Mouse (Mus musculus) Muller cell, postnatal 12 days (primary cell): ENCODE measurements around the gene Krt42.
A peak's percentile ranks its signal among the peaks of the same experiment; 100 is the strongest.
"Not testable (repeated sequence)": the region's sequence is repeated elsewhere in the genome, so short reads cannot be mapped to it uniquely, and the experiment has no call there.

ENCODE experiments used
- DNase-seq: peaks from one replicate; pipeline ENCODE4 v3.0.0-alpha.2; 2015; ENCODE audit errors: inconsistent ontology term

Gene Krt42

DNA sequence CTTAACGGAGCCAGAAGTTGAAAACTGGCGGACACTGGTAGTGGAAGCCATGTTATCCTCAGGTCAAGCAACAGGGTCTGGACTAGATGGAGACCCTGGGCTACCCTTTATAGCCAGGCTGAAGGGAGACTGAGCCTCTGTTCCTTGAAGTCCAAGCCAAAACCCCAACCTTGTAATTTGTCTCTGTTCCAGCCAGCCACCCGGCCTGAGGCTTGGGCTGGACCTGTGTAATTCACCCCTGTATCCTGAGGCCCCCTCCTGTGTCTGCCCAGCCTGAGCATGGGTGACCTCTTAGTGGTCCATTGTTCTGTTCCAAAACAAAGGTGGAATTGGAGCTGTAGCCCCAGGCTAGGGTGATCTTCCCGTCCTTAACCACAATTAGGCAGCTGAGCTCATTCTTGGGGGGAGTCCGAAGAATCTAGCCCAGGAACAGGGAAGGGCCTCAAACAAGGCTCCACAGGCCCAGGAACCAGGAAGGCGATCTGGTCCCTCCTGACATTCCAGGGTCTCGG lies at the start of gene Krt42:
Gene Krt42, minus strand, starts transcription at position 51 of the 512 bp plus-strand sequence.
- DNase-seq = no peak

DNA sequence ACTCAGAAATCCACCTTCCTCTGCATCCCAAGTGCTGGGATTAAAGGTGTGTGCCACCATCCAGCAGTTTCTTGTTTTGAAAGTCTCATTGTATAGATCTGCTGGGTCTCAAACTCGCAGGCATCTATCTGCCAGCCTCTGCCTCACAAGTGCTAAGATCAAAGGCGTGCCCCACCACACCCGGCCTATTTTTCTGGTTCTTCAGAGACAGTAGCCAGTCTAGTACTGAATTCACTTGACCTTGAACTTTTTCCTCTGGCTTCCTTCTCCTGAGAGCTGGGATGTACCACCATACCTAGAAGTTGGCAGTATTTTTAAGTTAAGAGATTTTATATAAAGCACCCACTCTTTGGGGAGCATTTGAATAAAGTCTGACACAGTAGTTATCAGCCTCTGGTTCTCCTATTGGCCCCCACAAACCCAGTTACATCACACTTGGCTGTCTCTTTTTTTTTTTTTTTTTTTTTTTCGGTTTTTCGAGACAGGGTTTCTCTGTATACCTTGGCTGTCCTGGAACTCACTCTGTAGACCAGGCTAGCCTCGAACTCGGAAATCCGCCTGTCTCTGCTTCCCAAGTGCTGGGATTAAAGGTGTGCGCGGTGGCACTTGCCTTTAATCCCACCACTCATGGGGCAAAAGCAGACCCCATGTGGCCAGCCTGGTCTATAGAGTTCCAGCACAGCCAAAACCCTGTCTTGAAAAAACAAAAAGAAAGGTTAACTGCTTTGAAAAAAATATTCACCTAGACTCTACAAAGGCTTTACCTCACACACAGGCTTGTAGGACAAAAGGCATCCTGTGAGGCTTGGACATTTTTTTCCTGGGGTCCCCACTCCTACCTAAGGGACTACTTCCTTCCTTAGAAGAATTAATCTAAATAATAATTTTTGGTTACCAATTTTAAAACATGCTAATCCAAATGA lies 49.1 kb upstream of the Krt42 start:
- DNase-seq = no peak

GRCm38 (mm10) chr11:100317826-100318380 lies 48.2 kb upstream of the Krt42 start:
- no peak for DNase-seq

GRCm38 (mm10) chr11:100315439-100315838 lies 45.8 kb upstream of the Krt42 start:
- no peak for DNase-seq

DNA sequence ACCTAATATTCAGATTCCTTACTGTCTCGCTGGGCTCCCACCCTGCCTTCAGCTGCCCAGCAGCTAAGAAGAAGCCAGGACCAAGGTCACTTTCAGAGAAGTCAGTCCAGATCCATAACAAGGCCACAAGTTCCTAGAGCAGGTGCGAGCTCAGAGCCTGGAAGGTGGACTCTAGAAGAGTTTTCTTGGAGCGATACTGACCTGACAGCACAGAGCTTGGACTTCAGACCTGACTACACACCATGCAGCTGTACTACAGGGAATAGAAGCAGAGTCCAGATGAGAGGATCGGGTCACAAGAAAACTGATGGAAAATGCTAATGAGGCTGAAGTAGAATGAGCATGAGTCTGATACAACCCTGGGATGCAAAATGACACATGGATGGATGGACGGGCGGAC lies 43.8 kb upstream of the Krt42 start:
- no peak for DNase-seq

GRCm38 (mm10) chr11:100312096-100312679 lies 42.5 kb upstream of the Krt42 start:
- DNase-seq = peak; percentile 76

GRCm38 (mm10) chr11:100311656-100312055 lies 42.0 kb upstream of the Krt42 start:
- DNase-seq = no peak

DNA sequence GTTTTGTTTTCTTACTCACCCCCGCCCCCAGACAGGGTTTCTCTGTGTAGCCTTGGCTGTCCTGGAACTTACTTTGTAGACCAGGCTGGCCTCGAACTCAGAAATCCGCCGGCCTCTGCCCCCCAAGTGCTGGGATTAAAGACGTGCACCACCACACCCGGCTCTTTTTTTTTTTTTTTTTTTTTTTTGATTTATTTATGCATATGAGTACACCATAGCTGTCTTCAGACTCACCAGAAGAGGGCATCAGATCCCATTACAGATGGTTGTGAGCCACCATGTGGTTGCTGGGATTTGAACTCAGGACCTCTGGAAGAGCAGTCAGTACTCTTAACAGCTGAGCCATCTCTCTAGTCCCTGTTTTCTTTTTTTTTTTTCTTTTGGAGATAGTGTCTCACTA lies 39.0 kb upstream of the Krt42 start:
- not testable (repeated sequence) for DNase-seq

DNA sequence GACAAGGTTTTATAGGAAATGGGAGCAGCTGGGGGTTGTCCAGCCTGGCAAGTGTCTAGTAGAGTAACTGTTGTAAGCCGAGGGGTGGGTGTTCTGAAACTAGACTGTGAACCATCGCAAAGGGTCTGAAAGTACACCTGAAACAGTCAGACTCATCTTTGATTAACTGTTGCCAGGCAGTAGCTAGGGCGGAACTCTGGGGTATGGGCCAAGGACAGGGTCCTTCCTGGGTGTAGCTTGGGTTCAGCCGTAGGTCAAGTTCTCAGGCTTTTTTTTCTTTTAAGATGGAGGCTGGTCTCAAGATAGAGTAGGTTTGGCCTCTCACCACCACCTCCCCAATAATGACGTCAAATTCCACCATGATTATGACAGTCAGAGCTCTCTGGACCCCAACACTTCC lies 38.2 kb upstream of the Krt42 start:
- no peak for DNase-seq

DNA sequence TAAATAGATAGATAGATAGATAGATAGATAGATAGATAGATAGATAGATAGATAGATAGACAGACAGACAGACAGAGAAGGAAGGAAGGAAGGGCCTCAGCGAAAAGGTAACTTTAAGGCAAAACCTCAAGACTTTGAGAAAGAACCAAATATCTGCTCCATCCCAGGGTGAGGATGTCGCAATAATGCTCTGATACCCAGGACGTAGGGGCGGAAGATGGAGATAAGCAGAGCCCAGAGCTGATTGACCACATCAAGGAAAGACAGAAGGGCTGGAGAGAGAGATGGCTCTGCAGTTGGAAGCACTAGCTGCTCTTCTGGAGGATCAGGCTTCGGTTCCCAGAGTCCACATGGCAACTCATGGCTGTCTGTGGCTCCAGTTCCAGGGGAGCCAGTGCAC lies 31.6 kb upstream of the Krt42 start:
- DNase-seq = no peak

DNA sequence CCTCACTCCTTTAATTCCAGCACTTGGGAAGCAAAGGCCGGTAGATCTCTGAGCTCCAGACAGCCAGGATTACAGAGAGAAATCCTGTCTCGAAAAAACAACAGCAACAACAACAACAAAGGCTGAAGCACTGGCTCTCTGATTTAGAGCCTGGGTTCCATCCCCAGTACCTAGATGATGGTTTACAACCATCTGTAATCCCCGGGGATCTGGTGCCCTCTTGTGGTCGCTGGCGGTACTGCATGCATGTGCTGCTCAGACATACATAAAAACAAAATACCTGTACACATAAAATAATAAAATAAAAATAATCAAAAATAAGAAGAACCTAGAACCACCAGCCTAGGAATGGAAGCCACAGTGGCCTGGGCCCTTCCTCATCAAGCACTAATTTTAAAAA lies 30.6 kb upstream of the Krt42 start:
- DNase-seq = peak; percentile 31

GRCm38 (mm10) chr11:100298274-100299036 lies 28.8 kb upstream of the Krt42 start:
- peak; percentile 72 for DNase-seq

GRCm38 (mm10) chr11:100297801-100298200 lies 28.1 kb upstream of the Krt42 start:
- DNase-seq = no peak

DNA sequence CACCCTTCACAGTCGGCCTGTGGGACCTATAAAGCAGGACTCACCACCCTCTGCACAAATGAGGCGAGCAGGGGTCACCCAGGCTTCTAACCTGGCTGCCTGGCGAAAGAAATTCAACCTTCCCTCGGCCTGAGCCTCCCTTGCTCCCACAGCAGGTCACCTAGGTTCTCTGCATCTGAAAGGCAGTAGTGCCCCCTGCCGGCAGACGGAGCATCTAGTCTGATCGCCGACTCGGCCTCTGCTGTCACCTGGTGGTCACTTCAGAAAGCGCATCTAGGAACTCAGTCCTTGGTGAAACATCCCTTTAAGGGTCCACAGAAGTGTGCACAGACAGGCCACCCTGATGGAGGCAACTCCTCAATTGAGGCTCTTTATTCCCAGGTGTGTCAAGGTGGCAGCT lies 25.6 kb upstream of the Krt42 start:
- peak; percentile 71 for DNase-seq

DNA sequence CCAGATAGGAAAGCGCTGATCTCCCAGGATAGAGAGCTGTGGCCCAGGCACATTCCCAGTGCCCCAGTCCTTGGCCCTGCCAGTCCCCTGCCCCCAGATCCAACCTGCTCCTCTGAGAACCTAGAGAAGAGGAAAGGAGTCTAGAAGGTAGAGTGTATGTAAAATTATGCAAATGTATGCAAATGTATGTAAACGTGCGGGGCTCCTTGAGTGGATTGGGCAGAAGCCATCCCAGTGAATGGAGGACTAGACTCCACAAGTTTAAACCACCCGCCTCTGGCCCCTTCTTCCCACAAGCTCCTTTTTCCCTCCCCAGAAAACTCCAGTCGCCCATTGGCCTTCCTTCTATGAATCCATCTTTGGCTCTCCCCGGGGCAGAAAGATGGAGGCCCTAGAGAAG lies 23.2 kb upstream of the Krt42 start:
- no peak for DNase-seq

DNA sequence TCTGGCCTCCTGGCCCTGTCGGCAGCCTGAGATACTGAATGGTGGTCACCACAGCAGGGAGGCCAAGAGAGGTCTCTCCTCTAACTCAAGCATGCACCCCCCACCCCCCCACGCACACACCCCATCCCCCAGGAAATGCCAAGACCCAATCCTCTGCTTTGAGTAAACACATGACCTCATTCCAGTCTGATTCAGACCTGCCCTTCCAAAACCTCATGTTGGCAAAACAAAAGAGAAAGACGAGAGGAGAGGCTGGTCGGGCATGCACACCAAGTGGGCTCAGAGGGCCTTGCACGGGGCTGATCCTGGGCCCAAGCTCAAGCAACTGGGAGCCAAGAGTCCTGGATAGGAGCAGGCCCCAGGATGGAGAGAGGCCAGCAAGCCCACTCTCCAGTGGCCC lies 20.6 kb upstream of the Krt42 start:
- peak; percentile 63 for DNase-seq

- peak; percentile 22 for DNase-seq
Measured at GRCm38 (mm10) chr11:100288942-100289341, 19.3 kb upstream of the Krt42 start.

GRCm38 (mm10) chr11:100287024-100287423 lies 17.4 kb upstream of the Krt42 start:
- DNase-seq = peak; percentile 76

GRCm38 (mm10) chr11:100284988-100285387 lies 15.3 kb upstream of the Krt42 start:
- DNase-seq = no peak

GRCm38 (mm10) chr11:100282549-100282948 lies 12.9 kb upstream of the Krt42 start:
- peak; percentile 52 for DNase-seq

GRCm38 (mm10) chr11:100281596-100282544 lies 12.2 kb upstream of the Krt42 start:
- DNase-seq = peak; percentile 60
